Mouse (Mus musculus) ES-Bruce4 (cell line): ENCODE measurements at regions not wholly inside any gene's neighbourhood (a gene's known extent, or its start where the extent isn't known, plus 50 kb on each side); places are given as distances from the start of the nearest gene placed in this dataset.

Source experiments
- CTCF ChIP-seq: IDR thresholded peaks from one replicate; pipeline ENCODE4 v1.8.1; 2011; ENCODE audit warnings: low read depth, low read length
- EP300 ChIP-seq: IDR thresholded peaks from 2 replicates; pipeline ENCODE4 v1.6.1; 2011; ENCODE audit warnings: low read depth, low read length; ENCODE audit not compliant: insufficient read depth

DNA sequence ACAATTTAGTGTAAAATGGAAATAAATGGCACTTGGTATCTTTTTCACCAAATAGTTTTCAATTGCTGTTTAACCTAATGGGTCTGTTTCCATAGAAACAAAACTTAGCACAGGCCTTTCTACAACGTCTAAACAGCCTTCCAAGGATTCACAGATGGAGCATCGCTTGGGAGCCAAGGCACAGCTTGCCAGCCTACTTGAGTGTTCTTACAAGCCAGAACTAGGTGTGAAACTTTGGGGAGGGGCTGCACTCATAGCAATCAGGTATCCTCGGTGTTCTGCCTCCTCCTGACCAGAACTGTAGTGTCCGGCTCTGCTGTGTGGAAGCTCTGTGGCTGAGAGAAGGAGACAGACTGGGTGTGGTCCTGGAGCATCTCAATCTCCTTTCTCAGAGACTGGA is 99.1 kb upstream of the Far2 start:
- TF ChIP-seq EP300 (no peak), CTCF (no peak)
